Mouse (Mus musculus): ENCODE results near the gene Spaca9. TPM values are rescaled to one million over a fixed set of nuclear protein-coding genes. Genes with fewer than 3 reads are reported as not detected.

Spaca9 gene
- total and polyA plus RNA-seq, 2 experiments from 2014 or later = 3.1 TPM; not detected in 1

DNA sequence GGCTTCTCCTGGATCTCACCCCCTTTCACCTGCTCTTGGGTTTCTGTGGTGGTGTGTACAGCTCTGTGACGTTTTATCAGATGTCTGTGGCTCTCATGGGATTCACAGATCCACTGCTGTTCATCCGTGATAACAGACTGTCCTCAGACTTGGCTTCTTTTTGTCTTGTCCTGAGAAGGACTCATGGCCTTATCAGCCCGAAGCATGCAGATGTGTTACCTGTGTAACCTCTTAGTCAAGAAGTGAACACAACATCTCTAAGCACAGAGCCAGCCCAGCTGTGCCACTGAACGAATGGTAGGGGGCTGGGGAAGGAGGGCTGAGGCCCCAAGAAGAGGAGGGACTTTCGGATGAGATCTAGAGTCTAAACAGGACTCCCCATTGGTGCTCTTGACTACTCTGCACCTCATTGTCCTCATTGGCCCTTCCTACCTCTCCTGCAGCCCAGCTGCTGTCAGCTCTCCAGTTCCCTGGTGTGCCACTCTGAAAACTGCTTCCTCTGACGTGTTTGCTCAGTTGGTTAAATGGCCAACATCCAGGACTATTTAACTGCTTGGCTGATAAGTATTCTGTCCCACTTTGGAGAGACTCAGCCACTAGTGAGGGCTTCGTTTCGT is 2.2 kb upstream of the Spaca9 start:
- H3K4me2 ChIP-seq (ENCODE audit: low read depth) = no peak overlapping the region
- DNase-seq (no peak), ATAC-seq (no peak)

DNA sequence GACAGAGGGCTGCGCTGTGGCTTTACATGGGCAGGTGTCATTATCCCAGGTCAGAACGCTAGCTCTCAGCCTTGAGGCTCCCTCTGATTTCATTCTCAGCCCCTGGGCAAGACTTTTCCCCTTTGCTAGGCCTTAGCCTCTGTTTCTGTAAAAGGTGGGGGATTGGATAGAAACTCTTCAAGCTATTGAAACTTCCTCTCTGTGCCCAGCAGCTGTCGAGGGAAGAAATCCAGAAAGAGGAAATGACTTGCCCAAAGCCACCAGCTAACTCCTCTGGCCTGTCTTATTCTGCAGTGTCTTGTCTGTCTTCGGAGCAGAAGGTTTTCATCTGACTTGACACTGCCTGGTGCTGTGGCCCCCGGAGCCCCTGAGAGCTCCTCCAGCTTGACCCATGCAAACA is 961 bp downstream of the Spaca9 start:
- H3K36me3 ChIP-seq (ENCODE audit: insufficient read depth) = no peaks in the 10 kb centered on the region
- DNase-seq (no peak), ATAC-seq (no peak)
- no peak overlapping the region for H3K27ac ChIP-seq (ENCODE audit: low read depth, low read length)
- no peaks in the 10 kb centered on the region for H3K27me3 ChIP-seq (ENCODE audit: insufficient read depth, low read length)
- H3K4me3 ChIP-seq (ENCODE audit: low read depth, low read length) = no peak overlapping the region
- H3K9me3 ChIP-seq (ENCODE audit: low read length) = no peaks in the 10 kb centered on the region
- no peak overlapping the region for H3K4me2 ChIP-seq (ENCODE audit: low read depth)
- 62% methylated on average over 5 of the region's 5 CpGs for WGBS
- no peak overlapping the region for H3K9ac ChIP-seq
- TF ChIP-seq CTCF (IDR thresholded peaks at IDR 0.05; ENCODE audit: low read depth) = no peak
- H3K4me1 ChIP-seq (ENCODE audit: insufficient read depth) = no peaks in the 10 kb centered on the region

More for the DNA sequence above, 2.2 kb upstream of the Spaca9 start:
- no peak overlapping the region for H3K9ac ChIP-seq
- no peaks in the 10 kb centered on the region for H3K4me1 ChIP-seq (ENCODE audit: insufficient read depth)
- H3K9me3 ChIP-seq (ENCODE audit: low read length) = no peaks in the 10 kb centered on the region
- no peak overlapping the region for H3K27ac ChIP-seq (ENCODE audit: low read depth, low read length)
- H3K4me3 ChIP-seq (ENCODE audit: low read depth, low read length) = no peak overlapping the region
- no peak for TF ChIP-seq CTCF (IDR thresholded peaks at IDR 0.05; ENCODE audit: low read depth)
- WGBS = 69% methylated on average over 8 of the region's 8 CpGs
- no peaks in the 10 kb centered on the region for H3K27me3 ChIP-seq (ENCODE audit: insufficient read depth, low read length)
- no peaks in the 10 kb centered on the region for H3K36me3 ChIP-seq (ENCODE audit: insufficient read depth)

DNA sequence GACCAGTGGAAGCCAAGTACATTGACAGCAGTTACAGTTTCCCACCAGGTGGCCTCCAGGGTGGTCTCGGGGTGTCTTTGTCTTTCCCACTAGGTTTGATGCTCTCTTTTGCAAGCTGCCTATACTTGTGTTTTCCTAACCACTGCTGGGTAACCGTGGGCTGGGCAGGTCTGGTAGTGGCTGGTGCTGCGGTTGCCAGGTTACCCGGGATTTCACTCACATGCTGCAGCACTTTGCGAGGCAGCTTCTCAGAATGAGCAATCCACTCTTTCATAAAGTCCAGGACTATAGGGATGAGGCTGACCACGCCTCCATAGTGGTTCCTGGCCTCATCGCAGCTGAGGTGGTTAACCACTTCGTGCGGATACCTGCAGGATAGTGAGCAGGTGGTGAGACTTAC is 6.8 kb downstream of the Spaca9 start:
- Histone ChIP-seq H3K4me3 (ENCODE audit: low read depth, low read length) (no peak overlapping the region), H3K36me3 (ENCODE audit: insufficient read depth) (peaks cover 8% of the 10 kb centered on the region), H3K4me1 (ENCODE audit: insufficient read depth) (no peaks in the 10 kb centered on the region), H3K4me2 (ENCODE audit: low read depth) (no peak overlapping the region), H3K9ac (no peak overlapping the region), H3K9me3 (ENCODE audit: low read length) (no peaks in the 10 kb centered on the region), H3K27me3 (ENCODE audit: insufficient read depth, low read length) (no peaks in the 10 kb centered on the region), H3K27ac (ENCODE audit: low read depth, low read length) (no peak overlapping the region)
- WGBS = 77% methylated on average over 9 of the region's 9 CpGs
- DNase-seq (no peak), ATAC-seq (no peak; the same call in 1 of the 2 replicates)
- TF ChIP-seq CTCF (IDR thresholded peaks at IDR 0.05; ENCODE audit: low read depth) = no peak

DNA sequence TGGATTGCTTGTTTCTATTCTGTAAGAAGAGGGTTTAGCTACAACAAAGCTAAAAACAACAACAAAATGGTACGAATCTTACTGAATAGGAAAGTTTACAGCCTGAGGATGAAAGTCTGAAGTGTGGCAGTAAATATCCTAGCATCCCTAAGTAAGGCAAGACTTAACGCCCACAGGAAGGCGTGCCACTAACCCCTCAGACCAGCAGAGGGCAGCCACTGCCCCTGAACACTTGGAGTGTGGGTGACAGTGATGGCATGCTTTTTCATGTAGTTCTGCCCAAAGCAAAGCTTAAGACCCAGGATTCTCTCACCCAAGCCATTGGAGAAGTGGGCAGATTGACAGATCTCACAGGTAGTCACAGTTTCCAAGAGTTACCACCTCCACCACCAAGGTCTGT is 11.1 kb downstream of the Spaca9 start:
- H3K36me3 ChIP-seq (ENCODE audit: insufficient read depth) = peaks cover 48% of the 10 kb centered on the region
- H3K27ac ChIP-seq (ENCODE audit: low read depth, low read length) = no peak overlapping the region
- ATAC-seq (peak; percentile 66), DNase-seq (peak; percentile 65)
- no peak overlapping the region for H3K9ac ChIP-seq
- no peak overlapping the region for H3K4me2 ChIP-seq (ENCODE audit: low read depth)
- no peak overlapping the region for H3K4me3 ChIP-seq (ENCODE audit: low read depth, low read length)
- no peaks in the 10 kb centered on the region for H3K9me3 ChIP-seq (ENCODE audit: low read length)
- 38% methylated on average over 3 of the region's 3 CpGs for WGBS
- peak; percentile 78 for TF ChIP-seq CTCF (IDR thresholded peaks at IDR 0.05; ENCODE audit: low read depth)
- no peaks in the 10 kb centered on the region for H3K4me1 ChIP-seq (ENCODE audit: insufficient read depth)
- H3K27me3 ChIP-seq (ENCODE audit: insufficient read depth, low read length) = no peaks in the 10 kb centered on the region

DNA sequence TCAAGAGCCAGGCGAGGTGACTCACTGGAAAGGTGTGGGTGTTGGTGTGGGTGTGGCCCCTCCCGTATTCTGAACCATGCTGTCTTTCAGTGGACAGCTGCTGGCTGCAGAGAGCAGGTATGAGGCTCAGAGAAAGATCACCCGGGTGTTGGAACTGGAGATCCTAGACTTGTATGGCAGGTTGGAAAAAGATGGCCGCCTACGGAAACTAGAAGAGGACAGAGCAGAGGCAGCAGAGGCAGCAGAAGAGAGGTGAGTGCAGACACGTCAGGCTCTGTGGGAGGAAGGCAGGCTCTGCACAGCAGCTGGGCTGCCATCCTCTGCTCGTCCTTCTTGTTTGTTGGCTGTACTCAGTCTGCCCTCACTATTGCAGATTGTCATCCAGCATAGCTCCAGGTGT is 13.6 kb downstream of the Spaca9 start:
- Histone ChIP-seq H3K27ac (ENCODE audit: low read depth, low read length) (no peak overlapping the region), H3K27me3 (ENCODE audit: insufficient read depth, low read length) (no peaks in the 10 kb centered on the region), H3K9ac (no peak overlapping the region), H3K4me3 (ENCODE audit: low read depth, low read length) (no peak overlapping the region), H3K4me2 (ENCODE audit: low read depth) (no peak overlapping the region), H3K9me3 (ENCODE audit: low read length) (no peaks in the 10 kb centered on the region), H3K36me3 (ENCODE audit: insufficient read depth) (peaks cover 74% of the 10 kb centered on the region), H3K4me1 (ENCODE audit: insufficient read depth) (no peaks in the 10 kb centered on the region)
- no peak for TF ChIP-seq CTCF (IDR thresholded peaks at IDR 0.05; ENCODE audit: low read depth)
- DNase-seq (no peak), ATAC-seq (no peak)
- WGBS = 93% methylated on average over 7 of the region's 7 CpGs

DNA sequence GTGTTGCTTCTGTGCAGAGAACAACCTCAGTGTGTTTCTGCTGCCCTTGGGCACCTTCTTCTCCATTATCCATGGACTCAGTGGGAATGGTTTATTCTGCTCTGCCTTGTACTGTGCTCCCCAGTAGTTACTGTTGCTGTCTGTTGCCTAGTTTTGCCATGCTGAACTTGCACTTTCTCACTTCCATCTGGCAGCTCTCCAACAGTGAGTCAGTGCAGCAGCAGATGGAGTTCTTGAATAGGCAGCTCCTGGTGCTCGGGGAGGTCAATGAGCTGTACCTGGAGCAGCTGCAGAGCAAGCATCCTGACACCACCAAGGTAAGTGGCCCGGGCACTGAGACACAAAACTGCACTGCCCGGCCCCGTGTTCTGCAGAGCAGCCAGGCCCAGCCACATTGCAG is 17.8 kb downstream of the Spaca9 start:
- H3K4me2 ChIP-seq (ENCODE audit: low read depth) = no peak overlapping the region
- no peak overlapping the region for H3K9ac ChIP-seq
- peaks cover 97% of the 10 kb centered on the region for H3K36me3 ChIP-seq (ENCODE audit: insufficient read depth)
- ATAC-seq = no peak
- H3K27ac ChIP-seq (ENCODE audit: low read depth, low read length) = no peak overlapping the region
- no peaks in the 10 kb centered on the region for H3K4me1 ChIP-seq (ENCODE audit: insufficient read depth)
- no peak for TF ChIP-seq CTCF (IDR thresholded peaks at IDR 0.05; ENCODE audit: low read depth)
- no peak overlapping the region for H3K4me3 ChIP-seq (ENCODE audit: low read depth, low read length)
- no peaks in the 10 kb centered on the region for H3K27me3 ChIP-seq (ENCODE audit: insufficient read depth, low read length)
- peak; percentile 14 for DNase-seq
- WGBS = 62% methylated on average over 4 of the region's 4 CpGs
- H3K9me3 ChIP-seq (ENCODE audit: low read length) = no peaks in the 10 kb centered on the region

DNA sequence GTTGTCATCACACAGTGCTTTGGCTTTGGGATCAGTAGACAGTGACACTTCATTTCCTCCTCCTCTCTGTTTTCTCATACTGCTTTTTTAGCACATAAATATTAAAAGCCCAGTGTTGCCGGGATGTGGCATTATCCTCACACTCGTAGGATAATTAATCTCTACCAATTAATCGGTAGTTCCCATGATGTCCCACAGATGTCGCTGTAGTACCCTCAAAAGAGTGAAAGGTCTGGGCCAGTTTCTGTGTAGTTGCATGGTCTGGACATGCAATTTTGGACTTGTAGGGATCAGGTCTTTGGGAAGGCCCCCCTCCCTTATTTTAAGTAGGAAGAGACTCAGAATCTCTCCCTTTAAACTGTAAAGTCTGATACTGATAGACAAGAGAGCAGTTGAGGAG is 18.8 kb downstream of the Spaca9 start:
- peak; percentile 67 for TF ChIP-seq CTCF (IDR thresholded peaks at IDR 0.05; ENCODE audit: low read depth)
- no peak overlapping the region for H3K9ac ChIP-seq
- DNase-seq = peak; percentile 54
- no peaks in the 10 kb centered on the region for H3K9me3 ChIP-seq (ENCODE audit: low read length)
- peaks cover 97% of the 10 kb centered on the region for H3K36me3 ChIP-seq (ENCODE audit: insufficient read depth)
- H3K27ac ChIP-seq (ENCODE audit: low read depth, low read length) = no peak overlapping the region
- H3K4me2 ChIP-seq (ENCODE audit: low read depth) = no peak overlapping the region
- no peak overlapping the region for H3K4me3 ChIP-seq (ENCODE audit: low read depth, low read length)
- H3K4me1 ChIP-seq (ENCODE audit: insufficient read depth) = no peaks in the 10 kb centered on the region
- ATAC-seq = no peak
- no peaks in the 10 kb centered on the region for H3K27me3 ChIP-seq (ENCODE audit: insufficient read depth, low read length)
- WGBS = 11% methylated on average over 4 of the region's 4 CpGs
